Mouse (Mus musculus): ENCODE results near the gene Neu2.
A peak's percentile ranks its signal among the peaks of the same experiment; 100 is the strongest.

The Neu2 gene

DNA sequence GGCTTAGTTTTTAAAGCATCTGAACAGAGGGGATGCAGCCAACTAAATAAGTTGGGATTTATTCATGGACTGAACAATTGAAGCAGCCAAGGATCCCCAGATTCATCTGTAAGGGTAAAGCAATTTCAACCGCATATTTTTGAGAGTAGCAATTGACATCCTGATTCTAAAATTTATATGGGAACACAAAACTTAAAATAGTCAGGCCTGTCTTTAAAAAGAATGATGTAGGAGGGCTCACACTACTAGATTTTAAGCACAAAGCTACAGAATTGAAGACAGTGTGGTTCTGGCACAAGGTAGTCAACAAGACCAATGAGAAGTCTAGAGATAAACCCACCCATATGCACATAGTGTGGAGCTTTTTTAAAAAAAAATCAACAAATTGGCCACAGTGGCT lies 27.3 kb downstream of the Neu2 start:
- DNase-seq (ENCODE audit: low read depth): no peak

DNA sequence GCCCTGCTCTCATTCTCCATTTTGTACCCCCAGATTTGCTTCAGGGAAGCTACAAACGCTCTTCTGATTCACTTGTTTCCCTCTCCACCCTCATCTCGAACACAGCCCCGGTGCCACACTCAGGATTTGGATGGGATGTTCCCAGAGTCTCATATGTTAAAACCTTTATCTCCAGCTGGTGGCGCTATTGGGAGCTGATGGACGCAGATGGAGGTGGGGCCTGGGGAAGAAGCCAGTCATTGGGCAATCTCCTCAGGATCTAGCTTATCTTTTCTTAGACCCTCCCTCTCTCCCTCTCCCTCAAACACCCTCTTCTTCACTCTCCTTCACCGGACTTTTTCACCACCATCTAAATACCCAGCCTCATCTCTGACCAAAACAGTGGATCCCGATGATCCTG lies 31.9 kb downstream of the Neu2 start:
- DNase-seq (ENCODE audit: low read depth): peak; percentile 51

DNA sequence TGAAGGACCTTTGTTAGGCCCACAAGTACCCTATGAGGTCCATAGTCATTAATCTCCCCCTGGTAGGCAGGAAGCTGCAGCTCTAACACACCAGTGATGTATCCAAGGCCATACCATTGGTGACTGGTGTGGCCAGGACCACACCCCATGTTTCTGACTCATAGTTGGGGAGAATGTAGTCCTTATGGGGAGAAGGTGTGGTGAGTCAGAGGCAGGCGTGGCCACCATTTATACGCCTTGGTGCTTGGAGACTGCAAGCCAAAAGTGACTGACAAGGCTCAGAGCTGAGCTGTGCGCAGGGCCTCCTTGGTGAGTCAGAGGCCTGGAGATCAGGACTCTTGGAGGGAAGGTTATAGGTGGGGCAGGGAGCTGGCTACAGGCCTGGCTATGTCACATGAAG lies 41.3 kb downstream of the Neu2 start:
- no peak for DNase-seq (ENCODE audit: low read depth)

DNA sequence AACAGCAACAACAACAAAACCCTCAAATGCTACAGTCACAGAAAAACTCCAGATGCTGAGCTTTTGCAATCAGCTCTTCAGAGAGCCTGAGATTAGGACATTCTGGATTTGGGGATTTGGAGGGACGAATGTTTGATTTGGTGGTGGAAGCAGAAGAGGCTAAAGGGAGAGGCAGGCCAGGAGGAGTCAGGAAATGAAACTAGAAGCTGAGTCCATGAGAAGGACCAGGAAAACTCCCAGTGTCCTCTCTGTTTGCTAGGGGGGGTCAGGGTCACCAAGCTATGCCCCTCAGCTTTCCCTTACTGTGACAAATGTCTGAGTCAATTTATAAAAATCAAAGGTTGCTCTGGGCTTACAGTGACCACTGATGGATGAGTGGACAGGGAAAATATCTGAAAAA lies 43.9 kb downstream of the Neu2 start:
- DNase-seq (ENCODE audit: low read depth): no peak

DNA sequence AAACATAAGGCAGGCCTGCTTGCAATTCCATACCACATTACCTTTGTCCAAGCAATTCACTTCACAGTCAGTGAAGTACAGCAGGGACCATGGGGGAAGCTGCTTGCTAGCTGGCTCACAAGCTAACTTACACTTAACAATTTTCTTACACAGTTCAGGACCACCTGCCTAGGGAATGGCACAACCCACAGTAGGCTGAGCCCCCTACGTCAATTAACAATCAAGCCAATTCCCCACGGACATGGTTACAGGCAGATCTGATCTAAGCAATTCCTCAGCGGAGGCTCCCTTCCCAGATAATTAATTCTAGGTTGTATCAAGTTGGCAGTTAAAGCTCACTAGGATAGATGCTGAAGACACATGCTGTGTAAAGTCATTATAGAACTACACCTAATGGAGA lies 53.3 kb downstream of the Neu2 start:
- DNase-seq (ENCODE audit: low read depth): no peak

DNA sequence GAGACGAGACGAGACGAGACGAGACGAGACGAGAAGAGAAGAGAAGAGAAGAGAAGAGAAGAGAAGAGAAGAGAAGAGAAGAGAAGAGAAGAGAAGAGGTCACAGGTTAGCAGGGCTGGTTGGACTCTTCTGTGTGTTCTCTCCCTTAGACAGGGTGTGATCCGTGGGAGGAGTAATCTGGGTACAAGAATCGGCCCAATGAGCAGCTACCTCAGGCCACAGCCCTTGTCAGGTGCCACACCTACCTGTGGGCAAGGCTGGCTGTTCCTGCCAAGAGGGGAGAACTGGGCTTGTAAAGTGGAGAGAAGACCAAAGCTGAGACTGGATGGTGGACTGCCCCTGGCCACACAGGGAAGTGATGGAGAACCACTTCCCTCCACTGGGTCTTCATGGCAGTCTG lies 56.1 kb downstream of the Neu2 start:
- no peak for DNase-seq (ENCODE audit: low read depth)

DNA sequence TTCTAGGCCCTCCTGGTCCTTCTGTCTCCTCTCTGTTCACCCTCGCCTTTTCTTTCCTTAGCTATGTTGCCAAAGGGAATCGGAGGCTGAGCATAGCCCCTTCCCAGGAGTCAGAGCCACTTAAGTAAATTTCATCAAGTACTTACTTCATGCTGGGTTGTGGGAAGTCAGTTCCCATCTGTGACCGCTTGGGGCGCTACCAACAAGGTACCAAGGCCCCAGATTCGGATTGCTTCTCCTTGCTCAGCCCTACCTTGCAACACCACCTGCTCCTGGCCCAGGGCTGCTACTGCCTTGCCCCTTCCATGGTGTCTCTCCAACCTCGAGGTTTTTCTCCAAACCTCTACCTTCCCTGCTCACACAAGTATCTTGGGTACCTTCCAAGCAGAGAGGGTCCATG lies 58.7 kb downstream of the Neu2 start:
- DNase-seq (ENCODE audit: low read depth): peak; percentile 57

DNA sequence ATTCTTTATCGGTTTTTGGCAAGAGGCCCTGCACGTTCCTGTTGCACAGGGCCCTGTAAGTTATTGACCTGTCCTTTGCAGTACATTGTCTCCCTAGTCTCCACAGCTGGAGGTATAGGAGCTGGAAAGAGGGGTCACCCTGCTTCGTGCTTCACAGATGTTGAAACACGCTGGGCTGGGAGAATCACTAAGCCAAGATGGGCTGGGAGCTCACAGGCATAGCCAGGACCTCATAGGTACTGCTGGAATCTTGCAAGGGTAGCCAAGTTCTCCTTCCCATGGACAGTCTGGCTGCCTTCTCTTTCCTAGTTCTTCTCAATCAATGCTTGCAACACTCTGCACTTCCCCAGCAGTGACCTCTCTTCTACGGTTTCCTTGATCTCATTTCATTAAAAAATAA lies 63.6 kb downstream of the Neu2 start:
- DNase-seq (ENCODE audit: low read depth): no peak

DNA sequence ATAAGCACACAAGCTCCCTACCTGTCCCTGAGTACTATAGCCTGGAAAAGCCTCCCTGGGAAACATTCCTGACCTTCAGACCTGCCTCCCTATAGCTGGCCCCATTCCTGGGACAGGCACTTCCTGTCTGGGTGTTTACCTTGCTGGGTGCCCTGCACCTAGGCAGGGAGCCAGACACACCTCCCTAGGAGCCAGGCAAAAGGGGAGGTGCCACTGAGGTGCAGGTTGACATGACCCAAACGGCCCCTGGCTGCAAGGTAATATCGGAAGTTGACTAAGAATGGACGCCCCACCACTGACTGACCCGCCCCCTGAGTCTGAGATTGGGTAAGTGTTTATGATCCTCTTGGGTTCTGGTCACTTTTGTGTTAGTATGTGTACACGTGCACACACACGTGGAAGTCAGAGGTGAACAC lies 64.1 kb downstream of the Neu2 start, which contains the start of gene Ngef:
Gene Ngef, minus strand, starts transcription at position 71 of the 416 bp plus-strand sequence.
- no peak for DNase-seq (ENCODE audit: low read depth)

DNA sequence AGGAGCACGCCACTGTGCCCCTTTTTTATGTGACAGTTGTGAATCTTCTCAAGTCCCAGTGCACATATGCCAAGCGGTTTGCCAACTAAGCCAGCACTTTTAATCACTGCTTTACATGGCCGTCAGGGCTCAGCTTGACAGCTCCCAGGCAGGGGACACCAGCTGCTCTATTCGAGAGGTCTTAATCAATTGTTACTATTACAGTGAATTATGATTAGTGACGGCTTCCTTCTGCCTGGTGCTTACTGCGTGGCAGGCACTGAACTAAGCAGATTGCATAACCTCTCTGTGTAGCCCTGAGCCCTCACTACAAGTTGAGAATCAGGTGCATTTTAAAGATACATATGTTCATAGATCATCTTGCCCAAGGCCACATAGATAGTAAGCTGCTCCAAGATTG lies 64.7 kb downstream of the Neu2 start:
- DNase-seq (ENCODE audit: low read depth): no peak

DNA sequence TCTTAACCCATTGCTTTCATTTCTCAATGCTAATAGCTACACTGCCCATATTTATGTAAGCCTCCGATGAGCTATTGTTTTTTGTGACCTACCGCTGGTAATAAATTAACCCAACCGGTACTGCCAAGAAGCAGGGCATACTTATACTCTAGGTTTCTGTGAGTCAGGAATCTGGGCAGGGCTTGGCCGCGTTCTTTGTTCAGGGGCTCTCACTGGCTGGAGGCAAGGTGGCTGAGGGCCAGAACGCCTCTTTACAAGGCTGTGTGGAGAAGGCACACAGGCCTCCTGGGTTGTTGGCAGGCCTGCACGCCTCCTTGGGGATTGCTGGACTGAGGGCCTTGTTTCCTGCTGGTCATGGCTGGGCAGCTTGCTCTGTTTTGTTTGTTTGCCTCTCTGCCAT lies 65.1 kb downstream of the Neu2 start:
- DNase-seq (ENCODE audit: low read depth): no peak

DNA sequence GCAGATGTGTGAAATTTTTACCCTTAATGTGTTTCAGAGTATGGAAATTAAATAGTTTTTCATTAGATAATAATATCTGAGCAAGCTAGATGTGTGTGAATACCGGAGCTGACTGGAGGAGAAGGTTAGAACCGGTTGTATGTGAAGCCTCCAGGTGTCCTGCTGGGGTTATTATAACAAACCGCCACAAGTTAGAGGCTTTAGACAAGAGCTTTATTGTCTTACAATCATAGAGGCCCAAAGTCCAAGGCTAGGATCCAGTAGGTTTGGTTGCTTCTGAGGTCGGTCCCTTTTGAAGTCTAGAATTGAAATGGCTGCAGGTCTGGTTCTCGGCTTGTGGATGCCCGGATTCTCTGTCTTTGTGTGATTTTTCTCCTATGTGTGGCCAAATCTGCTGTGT lies 69.3 kb downstream of the Neu2 start:
- no peak for DNase-seq (ENCODE audit: low read depth)

DNA sequence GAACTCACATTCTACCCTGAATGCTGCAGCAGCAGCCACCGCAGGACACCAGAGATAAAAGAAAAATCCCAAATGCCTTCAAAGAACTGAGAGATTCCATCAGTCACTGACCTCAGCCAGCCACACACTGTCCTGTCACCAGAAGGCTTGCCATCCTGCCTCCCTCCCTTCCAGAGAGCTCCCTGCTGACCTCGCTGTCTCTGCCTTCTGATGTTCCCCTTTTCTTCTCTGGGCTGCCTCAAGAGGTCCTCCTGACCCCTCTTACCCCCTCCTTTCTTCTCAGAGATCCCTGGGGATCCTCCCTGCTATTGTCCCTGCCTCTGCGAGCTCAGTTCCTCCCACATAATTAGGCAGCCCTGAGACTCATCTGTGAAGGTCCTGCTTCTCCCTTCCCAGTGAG lies 71.1 kb downstream of the Neu2 start:
- DNase-seq (ENCODE audit: low read depth): no peak

DNA sequence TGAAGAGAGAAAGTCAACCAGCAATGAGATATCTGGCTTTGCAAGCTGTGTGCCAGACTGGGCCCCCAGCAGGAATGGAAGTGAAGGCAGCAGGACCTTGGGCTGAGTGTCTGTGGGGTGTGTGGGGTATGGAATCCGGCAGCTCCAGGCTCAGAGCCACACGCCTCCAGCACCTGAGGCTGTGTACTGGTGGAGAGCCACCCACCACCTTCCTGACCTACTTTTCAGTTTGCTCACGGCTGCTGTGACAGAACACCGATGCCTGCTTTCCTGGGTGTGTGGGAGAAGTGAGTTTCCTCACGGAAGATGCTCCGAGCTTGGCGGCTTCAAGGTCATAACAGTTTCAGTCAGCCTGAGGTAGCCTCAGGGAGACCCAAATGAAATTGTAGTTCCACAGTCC lies 79.5 kb downstream of the Neu2 start:
- no peak for DNase-seq (ENCODE audit: low read depth)

DNA sequence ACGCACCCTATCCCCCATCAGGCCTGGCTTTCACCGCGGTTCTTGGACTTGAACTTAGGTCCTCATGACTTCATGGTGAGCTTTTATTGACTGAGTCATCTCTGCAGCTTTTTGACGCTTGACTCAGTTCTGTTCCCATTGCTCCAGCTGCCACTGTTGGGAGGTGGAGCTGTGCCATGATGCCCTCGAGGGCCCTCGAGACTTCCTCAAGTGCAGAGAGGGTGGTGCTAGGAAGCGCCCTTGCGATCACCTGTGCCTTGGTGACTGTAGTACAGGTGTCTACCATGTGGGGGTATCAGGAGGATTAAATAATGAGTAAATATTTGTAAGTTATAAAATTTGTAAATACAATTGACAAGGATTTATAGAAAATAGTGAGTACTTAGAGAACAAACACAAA lies 80.3 kb downstream of the Neu2 start:
- DNase-seq (ENCODE audit: low read depth): no peak

DNA sequence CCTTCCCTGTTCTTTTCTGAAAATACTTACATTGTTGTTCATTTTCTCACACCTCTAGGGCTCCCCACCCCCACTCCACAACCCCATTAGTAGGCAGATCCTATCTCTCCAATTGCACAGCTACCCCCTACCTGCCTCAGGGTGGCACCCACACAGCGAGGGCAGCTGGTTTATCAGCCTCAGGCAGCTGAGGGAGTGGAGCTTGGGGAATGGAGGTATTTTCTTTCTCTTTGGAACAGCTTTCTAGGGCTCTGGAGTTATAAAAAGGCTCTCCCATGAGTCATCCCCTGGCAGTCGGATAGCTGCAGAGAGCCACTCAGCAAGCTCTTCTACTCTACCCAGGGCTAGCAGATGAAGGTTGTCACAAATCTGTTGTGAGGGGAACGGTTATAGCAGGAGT lies 84.6 kb downstream of the Neu2 start:
- no peak for DNase-seq (ENCODE audit: low read depth)

DNA sequence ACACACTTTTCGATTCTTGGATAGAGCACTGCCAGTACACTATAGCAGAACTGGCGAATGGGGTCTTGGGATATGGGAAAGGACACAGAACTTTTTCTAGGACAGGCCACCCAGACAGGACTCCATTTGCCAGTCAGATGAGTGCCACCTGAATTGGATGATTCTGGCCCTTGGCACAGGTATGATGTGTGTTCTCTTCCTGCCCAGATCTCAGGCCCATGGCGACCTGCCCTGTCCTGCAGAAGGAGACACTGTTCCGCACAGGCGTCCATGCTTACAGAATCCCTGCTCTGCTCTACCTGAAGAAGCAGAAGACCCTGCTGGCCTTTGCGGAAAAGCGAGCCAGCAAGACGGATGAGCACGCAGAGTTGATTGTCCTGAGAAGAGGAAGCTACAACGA lies 85.0 kb downstream of the Neu2 start:
- DNase-seq (ENCODE audit: low read depth): no peak

DNA sequence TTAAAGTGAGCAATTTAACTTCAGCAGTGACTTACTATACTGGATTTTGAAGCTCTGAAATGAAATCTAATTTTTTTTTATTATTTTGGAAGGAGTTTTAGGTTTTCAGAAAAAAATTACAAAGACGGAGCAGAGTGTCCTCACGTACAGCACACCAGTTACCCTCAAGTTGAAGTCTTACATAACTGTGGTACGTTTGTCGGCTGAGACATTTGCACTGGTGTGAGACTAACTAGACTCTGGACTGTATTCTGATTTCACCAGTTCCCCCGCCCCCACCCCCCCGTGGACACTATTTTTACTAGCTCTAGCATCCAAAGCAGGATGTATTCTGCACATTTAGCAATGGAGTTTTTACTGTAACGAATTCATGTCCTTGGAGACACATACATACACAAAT lies 90.8 kb downstream of the Neu2 start:
- no peak for DNase-seq (ENCODE audit: low read depth)

DNA sequence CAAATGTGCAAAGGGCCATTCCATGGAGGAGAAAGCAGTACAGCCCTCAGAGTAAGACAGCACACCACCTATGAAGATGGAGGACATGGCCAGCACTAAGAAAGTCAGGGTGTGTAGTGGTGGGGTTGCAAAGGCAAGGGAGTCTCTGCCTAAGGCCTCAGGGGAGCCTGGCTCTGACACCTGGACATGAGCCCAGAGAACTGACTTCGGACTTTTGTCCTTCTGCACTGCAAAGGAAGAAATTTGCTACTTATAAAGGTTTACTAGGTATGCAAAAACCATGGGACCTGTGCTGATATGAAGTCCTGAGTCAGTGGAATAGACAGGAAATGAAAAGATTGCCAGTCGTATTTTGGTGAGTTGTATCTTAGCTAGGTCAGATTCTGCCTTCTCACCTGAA lies 92.1 kb downstream of the Neu2 start:
- no peak for DNase-seq (ENCODE audit: low read depth)

DNA sequence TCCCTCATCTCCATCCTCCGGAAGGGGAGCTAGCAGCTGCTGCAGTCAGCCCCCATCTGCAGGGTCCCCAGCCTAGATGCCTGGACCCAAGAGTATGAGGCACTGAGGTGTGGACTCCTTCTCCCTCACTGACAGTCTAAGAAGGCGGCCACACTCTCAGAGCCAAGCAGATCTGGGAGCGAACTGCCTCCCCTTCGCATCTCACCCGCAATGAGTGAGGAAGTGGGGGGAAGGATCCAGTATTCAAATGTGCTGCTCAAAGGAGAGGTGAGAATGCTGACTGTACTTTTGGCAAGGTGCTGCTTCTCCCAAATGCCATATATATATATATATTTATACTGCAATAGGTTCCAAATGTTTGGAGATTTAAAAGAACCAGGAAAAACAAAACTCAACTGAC lies 93.7 kb downstream of the Neu2 start:
- DNase-seq (ENCODE audit: low read depth): no peak

DNA sequence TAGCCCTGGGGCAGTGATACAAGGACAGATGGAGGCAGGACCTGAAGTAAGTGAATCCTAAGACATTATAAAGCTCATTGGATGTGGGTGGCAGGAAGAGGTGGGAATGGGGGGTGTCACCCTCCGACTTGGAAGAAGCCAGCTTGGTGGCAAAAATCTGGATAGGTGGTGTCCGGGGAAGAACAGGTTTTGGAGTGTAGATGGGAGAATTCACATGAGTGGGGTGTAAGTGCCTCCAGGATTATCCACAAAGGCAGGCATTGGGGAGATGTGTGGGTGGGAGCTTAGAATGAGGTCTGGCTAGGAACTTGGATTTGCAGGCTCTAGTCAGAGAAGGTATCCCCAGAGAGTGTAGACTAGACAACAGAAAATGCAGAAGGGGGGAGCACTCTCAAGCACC lies 95.6 kb downstream of the Neu2 start:
- no peak for DNase-seq (ENCODE audit: low read depth)

DNA sequence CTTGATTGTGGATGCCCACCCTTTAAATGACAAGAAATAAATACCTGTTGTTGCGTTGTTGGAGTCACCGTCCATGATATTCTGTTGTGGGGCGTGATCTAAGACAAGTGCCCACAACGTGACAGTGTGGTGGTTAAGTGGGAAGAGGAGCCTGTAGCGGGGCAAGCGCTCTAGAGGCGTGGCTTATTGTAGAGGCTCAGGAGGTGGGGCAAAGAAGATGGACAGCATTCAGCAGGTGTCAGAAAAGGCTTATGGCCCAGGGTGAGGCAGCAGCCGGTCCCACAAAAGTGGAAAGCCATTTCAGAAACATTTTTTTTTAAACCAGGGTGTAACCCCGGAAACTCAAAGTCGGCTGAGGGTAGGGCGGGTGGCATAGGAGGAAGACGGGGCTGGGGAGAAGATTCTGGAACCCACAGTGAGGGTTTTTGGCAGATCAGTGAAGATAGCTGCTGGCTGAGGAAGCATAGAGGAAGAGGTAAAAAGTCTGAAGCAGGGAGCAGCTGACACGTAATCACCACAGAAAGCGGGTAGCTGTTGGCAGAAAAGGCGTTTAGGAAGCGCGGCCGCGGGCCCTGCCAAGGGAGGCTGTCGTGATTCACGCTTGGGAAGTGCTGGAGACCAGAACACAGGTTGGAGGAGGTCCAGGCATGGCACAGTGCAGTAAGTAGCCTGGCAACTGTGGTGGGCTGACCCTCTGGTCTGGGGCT lies 97.8 kb downstream of the Neu2 start:
- peak; percentile 85 for DNase-seq (ENCODE audit: low read depth)

DNA sequence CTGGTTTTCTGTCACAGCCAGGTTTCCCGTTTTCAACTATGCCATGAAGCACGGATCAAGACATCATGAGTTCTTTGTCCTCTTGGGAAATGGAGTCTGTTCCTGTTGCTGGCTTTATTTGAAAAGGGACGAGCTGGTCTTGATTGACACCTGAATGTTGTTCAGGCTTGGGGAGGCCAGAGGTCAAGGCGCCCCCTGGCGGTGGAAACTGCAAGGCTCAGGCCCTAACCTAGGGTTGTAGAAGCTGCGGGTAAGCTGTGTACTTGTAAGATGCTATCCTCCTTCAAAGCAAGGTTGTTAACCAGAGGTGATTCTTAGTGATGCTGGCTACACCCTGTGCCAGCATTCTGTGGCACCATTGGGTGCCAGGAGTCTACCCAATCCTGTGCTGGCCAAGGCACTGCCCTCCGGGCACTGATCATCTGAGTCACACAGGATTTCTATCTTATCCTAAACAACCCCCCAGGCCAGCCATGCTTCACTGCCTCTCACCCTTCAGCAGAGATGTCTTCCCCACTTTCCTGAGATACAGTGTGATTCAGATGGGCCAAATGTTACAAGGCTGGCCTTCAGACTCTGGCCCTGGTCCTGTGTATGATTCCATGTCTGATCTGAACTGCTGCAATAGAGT lies 98.8 kb downstream of the Neu2 start:
- DNase-seq (ENCODE audit: low read depth): peak; percentile 85

Measured in naive thymus-derived CD4-positive, alpha-beta T cell, adult 2 months (primary cell).